10 mouse cellular contexts compared by ENCODE assay signal in the genomic region with DNA sequence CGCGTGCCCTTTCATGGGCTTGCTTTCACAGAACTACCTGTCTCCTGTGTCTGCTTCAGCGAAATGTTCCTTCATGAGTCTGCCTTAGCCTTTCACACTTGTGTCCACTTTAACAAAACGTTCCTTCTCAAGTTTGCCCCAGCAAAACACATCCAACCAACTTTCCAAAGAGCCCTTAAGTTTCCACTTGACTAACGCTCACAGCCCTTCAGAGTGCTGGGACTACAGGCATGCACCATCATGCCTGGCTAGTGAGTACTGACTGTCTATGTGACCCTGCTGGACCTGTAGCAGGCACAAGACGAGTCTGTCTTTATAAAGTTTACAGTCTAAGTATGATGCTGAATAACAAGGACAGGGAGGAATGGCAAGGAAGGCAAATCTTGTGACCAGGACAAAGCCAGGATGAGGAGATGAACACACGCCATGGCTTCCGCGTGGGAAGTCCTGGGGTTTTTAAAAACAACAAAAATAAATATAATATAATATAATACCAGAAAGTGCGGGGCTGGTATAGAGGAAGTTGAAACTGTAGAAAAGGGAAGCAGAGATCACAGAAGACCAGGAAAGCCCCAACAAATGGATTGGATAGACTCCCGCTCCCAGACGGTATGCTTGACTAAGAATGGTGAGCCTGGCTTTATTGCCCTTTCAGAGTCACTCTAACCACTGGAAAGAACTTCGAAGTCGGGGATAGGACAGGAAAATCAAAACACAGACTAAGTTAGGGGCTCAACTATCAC.
DNase-seq lines count a peak whose midpoint lies in the region; ATAC-seq lines count a peak whose summit lies in the region.
"Had no signal": no experiment of that assay in that cellular context is flagged by ENCODE, and none has a peak within 500 bp of the region (broad histone marks: within the 10 kb centered on the region; RNA-seq: fewer than 3 reads in every experiment).

No protein-coding gene starts in this region.

- H3K27ac ChIP-seq in hindbrain, embryonic 12.5 days: peak overlapping the region; percentile 64
- no peak overlapping the region for H3K27ac ChIP-seq in hindbrain, embryonic 16.5 days (ENCODE audit: low read depth, low read length)
- H3K27ac ChIP-seq in brown adipose tissue, adult 24 weeks (replicated peaks; ENCODE audit: low read depth, low read length): peak overlapping the region; percentile 79
- peak overlapping the region; percentile 66 for H3K27ac ChIP-seq in midbrain, embryonic 15.5 days

- no peak for ATAC-seq in hindbrain, embryonic 12.5 days (ENCODE audit: low FRiP score)
- ATAC-seq in hindbrain, embryonic 16.5 days: no peak
- no peak for ATAC-seq in midbrain, embryonic 15.5 days (replicated peaks)

- H3K4me2 ChIP-seq in hindbrain, embryonic 12.5 days (replicated peaks): no peak overlapping the region
- no peak overlapping the region; the same call in 1 of the 2 replicates for H3K4me2 ChIP-seq in hindbrain, embryonic 16.5 days (ENCODE audit: low read length)
- H3K4me2 ChIP-seq in midbrain, embryonic 15.5 days: peak overlapping the region; percentile 35; the same call in 1 of the 2 replicates

- peaks cover 11% of the 10 kb centered on the region for H3K4me1 ChIP-seq in hindbrain, embryonic 12.5 days
- H3K4me1 ChIP-seq in hindbrain, embryonic 16.5 days (ENCODE audit: control insufficient read depth, insufficient read depth, low read depth, low read length): peaks cover 6% of the 10 kb centered on the region
- peaks cover 19% of the 10 kb centered on the region for H3K4me1 ChIP-seq in brown adipose tissue, adult 24 weeks (ENCODE audit: control insufficient read depth, insufficient read depth, insufficient read length, low read length)
- peaks cover 12% of the 10 kb centered on the region; the same call in 1 of the 2 replicates for H3K4me1 ChIP-seq in midbrain, embryonic 15.5 days

- no peaks in the 10 kb centered on the region for H3K9me3 ChIP-seq in hindbrain, embryonic 12.5 days (replicated peaks)
- H3K9me3 ChIP-seq in hindbrain, embryonic 16.5 days (ENCODE audit: control insufficient read depth, low read length): no peaks in the 10 kb centered on the region
- H3K9me3 ChIP-seq in midbrain, embryonic 15.5 days: no peaks in the 10 kb centered on the region

- WGBS in hindbrain, embryonic 12.5 days: 89% methylated on average over 14 of the region's 14 CpGs
- 86% methylated on average over 14 of the region's 14 CpGs for WGBS in hindbrain, embryonic 16.5 days
- WGBS in midbrain, embryonic 15.5 days: 85% methylated on average over 14 of the region's 14 CpGs

- no peak overlapping the region for H3K9ac ChIP-seq in hindbrain, embryonic 12.5 days
- H3K9ac ChIP-seq in hindbrain, embryonic 16.5 days (ENCODE audit: low read depth, low read length): no peak overlapping the region
- 0 out of 2 replicates have a peak overlapping the region, but pooled peaks have one; percentile 2 for H3K9ac ChIP-seq in midbrain, embryonic 15.5 days

- H3K4me3 ChIP-seq in hindbrain, embryonic 12.5 days: no peak overlapping the region
- no peak overlapping the region for H3K4me3 ChIP-seq in hindbrain, embryonic 16.5 days (ENCODE audit: low read length)
- 0 out of 2 replicates have a peak overlapping the region, but pooled peaks have one; percentile 32 for H3K4me3 ChIP-seq in brown adipose tissue, adult 24 weeks (ENCODE audit: insufficient read depth, low read depth, low read length)
- H3K4me3 ChIP-seq in midbrain, embryonic 15.5 days: no peak overlapping the region

- no peaks in the 10 kb centered on the region for H3K27me3 ChIP-seq in hindbrain, embryonic 12.5 days
- no peaks in the 10 kb centered on the region for H3K27me3 ChIP-seq in hindbrain, embryonic 16.5 days (replicated peaks; ENCODE audit: control insufficient read depth, insufficient read depth, low read length)
- H3K27me3 ChIP-seq in midbrain, embryonic 15.5 days (replicated peaks): no peaks in the 10 kb centered on the region

- H3K36me3 ChIP-seq in hindbrain, embryonic 12.5 days: no peaks in the 10 kb centered on the region
- H3K36me3 ChIP-seq in hindbrain, embryonic 16.5 days (ENCODE audit: control insufficient read depth, insufficient read depth, low read length): no peaks in the 10 kb centered on the region
- no peaks in the 10 kb centered on the region for H3K36me3 ChIP-seq in midbrain, embryonic 15.5 days (replicated peaks)

- peak; percentile 64 to 81 for DNase-seq in lung, adult 18-20 months
- no peak for DNase-seq in embryo, embryonic 11 days
- no peak for DNase-seq in layer of hippocampus, postnatal 25 days (ENCODE audit: extremely low spot score in 1 of 2, low spot score in 1 of 2)
- DNase-seq: cerebellum, adult 8-10 months; gastrocnemius, postnatal 10 days; left cerebral cortex, postnatal 4 days had no signal

Comparison
In these comparisons a context has a peak if more than half of its experiments do, and no peak if none do; other contexts are left out.
1. DNase-seq: peak in lung, adult 18-20 months (2 of 2); none in embryo, embryonic 11 days (single experiment) and layer of hippocampus, postnatal 25 days (0 of 2).